Mouse (Mus musculus): ENCODE results near the gene Gm44502. TPM values are rescaled to one million over a fixed set of nuclear protein-coding genes. Genes with fewer than 3 reads are reported as not detected.
"Not testable (repeated sequence)": the region's sequence is repeated elsewhere in the genome, so short reads cannot be mapped to it uniquely, and the experiment has no call there.

Gm44502 gene
- polyA plus RNA-seq, 1 experiment from 2014 or later: not detected

DNA sequence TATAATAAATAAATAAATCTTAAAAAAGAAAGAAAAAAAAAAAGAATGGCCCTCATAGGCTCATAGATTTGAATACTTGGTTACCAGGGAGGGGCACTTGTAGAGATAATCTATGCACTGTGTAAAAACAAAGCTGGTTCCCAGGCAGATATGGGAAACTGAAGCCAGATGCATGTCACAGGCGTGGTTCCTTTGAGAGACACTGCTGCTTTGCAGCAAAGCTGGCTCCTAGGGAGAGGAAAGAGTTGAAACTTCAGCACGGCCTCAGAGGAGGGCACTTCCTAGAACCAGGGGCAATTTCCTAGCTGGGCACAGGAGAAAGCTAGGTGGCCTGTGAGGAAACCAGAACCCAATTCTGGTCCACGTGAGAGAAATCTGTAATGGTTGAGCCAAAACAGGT, 4.6 kb upstream of the Gm44502 start:
- no peaks in the 10 kb centered on the region for H3K9me3 ChIP-seq (ENCODE audit: control insufficient read depth, low read length)
- H3K27me3 ChIP-seq (replicated peaks; ENCODE audit: control insufficient read depth, insufficient read depth, low read length): no peaks in the 10 kb centered on the region
- H3K4me3 ChIP-seq (ENCODE audit: low read depth, low read length): no peak overlapping the region
- DNase-seq (ENCODE audit: low spot score): no peak
- H3K4me2 ChIP-seq: no peak overlapping the region
- H3K27ac ChIP-seq (ENCODE audit: low read depth, low read length): no peak overlapping the region
- peaks cover 2% of the 10 kb centered on the region; the same call in 1 of the 2 replicates for H3K4me1 ChIP-seq (replicated peaks; ENCODE audit: control insufficient read depth, insufficient read depth, low read length)
- H3K36me3 ChIP-seq (ENCODE audit: control insufficient read depth, insufficient read depth, low read length): no peaks in the 10 kb centered on the region
- ATAC-seq (replicated peaks; ENCODE audit: low FRiP score): no peak
- H3K9ac ChIP-seq (ENCODE audit: low read depth, low read length): no peak overlapping the region
- WGBS: 53% methylated on average over 3 of the region's 3 CpGs

DNA sequence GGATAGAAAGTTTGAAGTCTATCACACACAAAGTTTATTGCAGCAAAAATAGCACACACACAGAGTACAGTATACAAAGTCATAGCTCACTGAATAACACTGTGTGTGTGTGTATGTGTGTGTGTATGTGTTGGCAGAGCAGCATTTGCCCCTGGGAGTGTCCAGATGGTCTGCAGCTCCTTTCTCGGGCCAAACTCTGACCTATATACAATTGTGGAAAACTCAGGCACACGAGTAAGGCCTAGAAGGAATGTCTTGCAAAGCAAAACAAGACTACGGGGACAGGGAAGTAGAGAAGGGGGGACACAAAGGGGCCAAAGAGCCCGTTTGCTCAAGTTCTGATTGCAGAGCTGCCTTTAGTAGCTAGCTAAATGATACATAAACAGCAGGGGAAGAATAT, 3.5 kb upstream of the Gm44502 start:
- WGBS: 85% methylated on average over 4 of the region's 4 CpGs
- no peaks in the 10 kb centered on the region for H3K36me3 ChIP-seq (ENCODE audit: control insufficient read depth, insufficient read depth, low read length)
- no peak for DNase-seq (ENCODE audit: low spot score)
- no peak overlapping the region for H3K27ac ChIP-seq (ENCODE audit: low read depth, low read length)
- H3K27me3 ChIP-seq (replicated peaks; ENCODE audit: control insufficient read depth, insufficient read depth, low read length): no peaks in the 10 kb centered on the region
- ATAC-seq (replicated peaks; ENCODE audit: low FRiP score): no peak
- H3K9ac ChIP-seq (ENCODE audit: low read depth, low read length): no peak overlapping the region
- no peaks in the 10 kb centered on the region for H3K9me3 ChIP-seq (ENCODE audit: control insufficient read depth, low read length)
- no peak overlapping the region for H3K4me3 ChIP-seq (ENCODE audit: low read depth, low read length)
- H3K4me1 ChIP-seq (replicated peaks; ENCODE audit: control insufficient read depth, insufficient read depth, low read length): peaks cover 8% of the 10 kb centered on the region
- no peak overlapping the region for H3K4me2 ChIP-seq

DNA sequence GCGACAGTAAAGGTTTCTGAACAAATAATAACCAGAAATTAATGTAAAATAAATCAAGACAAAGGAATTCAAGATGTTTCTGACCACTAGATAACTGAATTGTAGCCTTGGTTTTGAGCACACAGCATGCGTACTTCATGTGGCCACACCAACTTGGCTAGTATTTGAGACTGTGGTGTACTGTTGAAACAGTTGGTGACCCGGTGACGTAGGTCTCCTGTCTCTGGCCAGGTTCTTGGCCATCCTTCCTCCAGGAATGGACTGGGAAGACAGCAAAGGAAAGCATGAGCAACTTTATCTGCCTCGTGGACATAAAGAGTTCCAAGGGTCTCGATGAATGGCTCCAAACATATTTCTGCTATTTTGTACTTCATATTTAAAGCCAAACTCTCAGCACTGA, 2.3 kb upstream of the Gm44502 start:
- WGBS: 90% methylated on average over 6 of the region's 6 CpGs
- H3K27me3 ChIP-seq (replicated peaks; ENCODE audit: control insufficient read depth, insufficient read depth, low read length): no peaks in the 10 kb centered on the region
- no peak overlapping the region for H3K4me3 ChIP-seq (ENCODE audit: low read depth, low read length)
- H3K36me3 ChIP-seq (ENCODE audit: control insufficient read depth, insufficient read depth, low read length): peaks cover 5% of the 10 kb centered on the region; the same call in 1 of the 2 replicates
- H3K9ac ChIP-seq (ENCODE audit: low read depth, low read length): no peak overlapping the region
- no peak overlapping the region for H3K4me2 ChIP-seq
- H3K4me1 ChIP-seq (replicated peaks; ENCODE audit: control insufficient read depth, insufficient read depth, low read length): peaks cover 8% of the 10 kb centered on the region
- ATAC-seq (replicated peaks; ENCODE audit: low FRiP score): no peak
- DNase-seq (ENCODE audit: low spot score): no peak
- H3K9me3 ChIP-seq (ENCODE audit: control insufficient read depth, low read length): no peaks in the 10 kb centered on the region
- no peak overlapping the region for H3K27ac ChIP-seq (ENCODE audit: low read depth, low read length)

DNA sequence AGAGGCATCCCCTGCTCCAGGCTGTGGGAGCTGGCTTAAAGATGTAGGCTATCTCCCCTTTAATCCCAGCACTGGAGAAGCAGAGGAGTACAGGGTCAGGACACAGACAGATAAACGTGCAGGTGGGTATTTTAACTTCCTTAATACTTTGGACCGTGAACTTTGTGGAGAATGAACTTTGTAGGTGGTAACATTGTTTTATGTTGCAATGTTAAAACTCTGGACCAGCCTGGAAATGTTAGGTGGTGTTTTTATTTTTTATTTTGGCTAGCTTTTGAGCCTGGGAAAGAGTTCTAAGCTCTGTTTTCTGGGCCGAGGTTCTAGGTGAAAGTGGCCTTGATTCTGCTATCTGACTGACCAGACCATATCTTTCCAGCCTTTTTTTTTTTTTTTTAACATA, 1.8 kb upstream of the Gm44502 start:
- no peak overlapping the region for H3K4me3 ChIP-seq (ENCODE audit: low read depth, low read length)
- H3K4me1 ChIP-seq (replicated peaks; ENCODE audit: control insufficient read depth, insufficient read depth, low read length): peaks cover 8% of the 10 kb centered on the region
- no peak for DNase-seq (ENCODE audit: low spot score)
- H3K27ac ChIP-seq (ENCODE audit: low read depth, low read length): no peak overlapping the region
- peaks cover 7% of the 10 kb centered on the region; the same call in 1 of the 2 replicates for H3K36me3 ChIP-seq (ENCODE audit: control insufficient read depth, insufficient read depth, low read length)
- 74% methylated on average over 3 of the region's 3 CpGs for WGBS
- no peak overlapping the region for H3K9ac ChIP-seq (ENCODE audit: low read depth, low read length)
- H3K27me3 ChIP-seq (replicated peaks; ENCODE audit: control insufficient read depth, insufficient read depth, low read length): no peaks in the 10 kb centered on the region
- no peak for ATAC-seq (replicated peaks; ENCODE audit: low FRiP score)
- H3K9me3 ChIP-seq (ENCODE audit: control insufficient read depth, low read length): no peaks in the 10 kb centered on the region
- H3K4me2 ChIP-seq: peak overlapping the region; percentile 38

DNA sequence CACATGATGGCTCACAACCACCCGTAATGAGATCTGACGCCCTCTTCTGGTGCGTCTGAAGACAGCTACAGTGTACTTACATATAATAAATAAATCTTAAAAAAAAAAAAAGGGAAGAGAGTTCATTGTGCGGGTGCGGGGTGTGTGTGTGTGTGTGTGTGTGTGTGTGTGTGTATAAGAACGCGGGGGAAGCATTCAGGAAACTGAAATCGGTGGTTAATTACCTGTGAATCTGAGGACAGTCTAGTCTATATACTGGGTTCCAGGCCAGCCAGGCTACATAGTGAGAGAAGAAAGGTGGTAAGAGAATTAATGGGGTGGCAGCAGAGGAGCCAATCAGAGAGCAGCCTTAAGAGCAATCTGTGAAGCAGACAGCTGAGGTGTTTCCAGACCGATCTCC, 1.3 kb upstream of the Gm44502 start:
- DNase-seq (ENCODE audit: low spot score); H3K9ac ChIP-seq (ENCODE audit: low read depth, low read length); H3K27me3 ChIP-seq (replicated peaks; ENCODE audit: control insufficient read depth, insufficient read depth, low read length); H3K36me3 ChIP-seq (ENCODE audit: control insufficient read depth, insufficient read depth, low read length); H3K27ac ChIP-seq (ENCODE audit: low read depth, low read length); H3K9me3 ChIP-seq (ENCODE audit: control insufficient read depth, low read length); ATAC-seq (replicated peaks; ENCODE audit: low FRiP score): not testable (repeated sequence)
- peaks cover 11% of the 10 kb centered on the region for H3K4me1 ChIP-seq (replicated peaks; ENCODE audit: control insufficient read depth, insufficient read depth, low read length)
- peak overlapping the region; percentile 93 for H3K4me2 ChIP-seq
- peak overlapping the region; percentile 76; the same call in 1 of the 2 replicates for H3K4me3 ChIP-seq (ENCODE audit: low read depth, low read length)
- 76% methylated on average over 9 of the region's 9 CpGs for WGBS

DNA sequence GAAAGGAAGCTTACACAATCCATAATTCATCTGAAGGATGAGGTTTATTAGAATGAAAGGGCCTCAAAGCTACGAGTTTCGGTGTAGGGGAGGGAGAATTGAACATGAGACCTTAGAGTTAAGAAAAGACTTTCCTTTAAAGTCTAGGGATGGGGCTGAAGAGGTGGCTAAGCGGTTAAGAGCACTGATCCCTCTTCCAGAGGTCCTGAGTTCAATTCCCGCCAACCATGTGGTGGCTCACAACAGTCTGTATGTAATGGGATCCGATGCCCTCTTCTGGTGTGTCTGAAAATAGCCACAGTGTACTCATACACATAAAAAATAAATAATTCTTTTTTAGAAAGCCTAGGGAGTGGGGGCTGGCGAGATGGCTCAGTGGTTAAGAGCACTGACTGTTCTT, 845 bp upstream of the Gm44502 start:
- peaks cover 11% of the 10 kb centered on the region for H3K4me1 ChIP-seq (replicated peaks; ENCODE audit: control insufficient read depth, insufficient read depth, low read length)
- no peak for DNase-seq (ENCODE audit: low spot score)
- 41% methylated on average over 6 of the region's 6 CpGs for WGBS
- H3K9ac ChIP-seq (ENCODE audit: low read depth, low read length): peak overlapping the region; percentile 86
- ATAC-seq (replicated peaks; ENCODE audit: low FRiP score): no peak
- H3K4me3 ChIP-seq (ENCODE audit: low read depth, low read length): peak overlapping the region; percentile 76
- no peaks in the 10 kb centered on the region for H3K27me3 ChIP-seq (replicated peaks; ENCODE audit: control insufficient read depth, insufficient read depth, low read length)
- H3K27ac ChIP-seq (ENCODE audit: low read depth, low read length): peak overlapping the region; percentile 96
- peak overlapping the region; percentile 93 for H3K4me2 ChIP-seq
- H3K36me3 ChIP-seq (ENCODE audit: control insufficient read depth, insufficient read depth, low read length): peaks cover 7% of the 10 kb centered on the region; the same call in 1 of the 2 replicates
- no peaks in the 10 kb centered on the region for H3K9me3 ChIP-seq (ENCODE audit: control insufficient read depth, low read length)

GRCm38 (mm10) chr15:89428821-89429351, 610 bp downstream of the Gm44502 start:
- ATAC-seq (replicated peaks; ENCODE audit: low FRiP score): peak; percentile 18
- H3K4me1 ChIP-seq (replicated peaks; ENCODE audit: control insufficient read depth, insufficient read depth, low read length): peaks cover 8% of the 10 kb centered on the region

DNA sequence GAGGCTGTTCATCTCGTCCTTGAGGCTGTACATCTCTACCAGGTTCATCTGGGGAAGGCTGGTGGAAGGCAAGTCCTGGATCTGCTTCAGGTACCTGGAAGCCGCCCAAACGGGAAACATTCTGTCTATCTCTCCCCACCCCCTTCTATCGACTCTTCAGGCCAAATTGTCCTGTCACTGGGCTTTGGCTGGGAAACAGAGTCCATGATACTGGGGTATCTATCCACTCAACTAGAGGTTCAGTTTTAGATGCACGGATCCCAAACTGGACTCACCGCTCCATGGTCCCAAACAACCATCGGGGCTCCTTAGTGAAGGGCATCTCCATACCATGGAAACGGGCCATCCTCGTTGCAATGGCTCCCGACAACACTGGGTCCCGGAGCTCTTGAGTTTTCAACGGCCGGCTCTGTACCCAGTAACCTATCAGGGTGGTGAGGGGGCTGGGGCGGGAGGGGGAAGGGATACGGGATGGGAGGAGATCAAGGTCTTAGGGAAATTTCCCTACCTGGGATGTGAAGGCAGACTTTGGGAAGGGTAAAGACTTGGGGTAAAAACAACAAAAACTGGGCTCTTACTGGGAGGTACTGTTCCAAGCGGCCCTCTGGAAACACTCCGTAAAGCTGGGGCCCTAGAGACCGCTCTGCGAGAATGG, 1.2 kb downstream of the Gm44502 start:
- H3K36me3 ChIP-seq (ENCODE audit: control insufficient read depth, insufficient read depth, low read length): peaks cover 7% of the 10 kb centered on the region; the same call in 1 of the 2 replicates
- H3K27ac ChIP-seq (ENCODE audit: low read depth, low read length): no peak overlapping the region
- no peak for ATAC-seq (replicated peaks; ENCODE audit: low FRiP score)
- no peaks in the 10 kb centered on the region for H3K9me3 ChIP-seq (ENCODE audit: control insufficient read depth, low read length)
- peak overlapping the region; percentile 93 for H3K4me2 ChIP-seq
- H3K4me3 ChIP-seq (ENCODE audit: low read depth, low read length): peak overlapping the region; percentile 76
- peaks cover 8% of the 10 kb centered on the region for H3K4me1 ChIP-seq (replicated peaks; ENCODE audit: control insufficient read depth, insufficient read depth, low read length)
- peak overlapping the region; percentile 86; the same call in 1 of the 2 replicates for H3K9ac ChIP-seq (ENCODE audit: low read depth, low read length)
- H3K27me3 ChIP-seq (replicated peaks; ENCODE audit: control insufficient read depth, insufficient read depth, low read length): no peaks in the 10 kb centered on the region
- no peak for DNase-seq (ENCODE audit: low spot score)
- WGBS: 85% methylated on average over 19 of the region's 19 CpGs

More at GRCm38 (mm10) chr15:89428821-89429351, 610 bp downstream of the Gm44502 start:
- DNase-seq (ENCODE audit: low spot score): no peak
- Histone ChIP-seq H3K4me2 (peak overlapping the region; percentile 93), H3K27me3 (replicated peaks; ENCODE audit: control insufficient read depth, insufficient read depth, low read length) (no peaks in the 10 kb centered on the region), H3K9me3 (ENCODE audit: control insufficient read depth, low read length) (no peaks in the 10 kb centered on the region), H3K4me3 (ENCODE audit: low read depth, low read length) (peak overlapping the region; percentile 76), H3K27ac (ENCODE audit: low read depth, low read length) (peak overlapping the region; percentile 96), H3K36me3 (ENCODE audit: control insufficient read depth, insufficient read depth, low read length) (peaks cover 7% of the 10 kb centered on the region; the same call in 1 of the 2 replicates), H3K9ac (ENCODE audit: low read depth, low read length) (peak overlapping the region; percentile 86)
- WGBS: 9% methylated on average over 22 of the region's 22 CpGs

DNA sequence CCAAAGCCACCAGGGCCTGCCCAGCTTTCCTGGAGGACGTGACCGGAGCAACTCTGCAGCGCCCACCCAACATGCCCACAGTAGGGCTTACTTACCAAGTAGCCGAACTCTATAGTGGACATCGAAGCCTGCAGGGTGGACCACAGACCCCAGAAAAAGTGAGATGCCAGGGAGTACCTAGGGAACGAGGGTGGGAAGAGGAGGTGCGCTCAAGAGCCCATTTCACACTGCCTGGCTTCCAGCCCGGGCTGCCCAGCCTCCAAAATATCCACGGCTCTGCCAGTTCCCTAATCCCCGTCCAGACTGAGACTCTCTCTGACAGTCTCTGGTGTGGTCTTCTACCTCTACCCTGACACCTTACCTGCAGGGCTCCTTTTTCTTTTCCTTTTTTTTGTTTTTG, 2.8 kb downstream of the Gm44502 start:
- WGBS: 93% methylated on average over 10 of the region's 10 CpGs
- H3K4me2 ChIP-seq: no peak overlapping the region
- no peak overlapping the region for H3K4me3 ChIP-seq (ENCODE audit: low read depth, low read length)
- no peak overlapping the region for H3K27ac ChIP-seq (ENCODE audit: low read depth, low read length)
- no peaks in the 10 kb centered on the region for H3K27me3 ChIP-seq (replicated peaks; ENCODE audit: control insufficient read depth, insufficient read depth, low read length)
- peaks cover 7% of the 10 kb centered on the region; the same call in 1 of the 2 replicates for H3K36me3 ChIP-seq (ENCODE audit: control insufficient read depth, insufficient read depth, low read length)
- peaks cover 8% of the 10 kb centered on the region for H3K4me1 ChIP-seq (replicated peaks; ENCODE audit: control insufficient read depth, insufficient read depth, low read length)
- H3K9ac ChIP-seq (ENCODE audit: low read depth, low read length): no peak overlapping the region
- no peaks in the 10 kb centered on the region for H3K9me3 ChIP-seq (ENCODE audit: control insufficient read depth, low read length)
- no peak for ATAC-seq (replicated peaks; ENCODE audit: low FRiP score)
- no peak for DNase-seq (ENCODE audit: low spot score)

Measured in liver, embryonic 11.5 days (tissue).